Mouse (Mus musculus) heart, postnatal 0 days (tissue): ENCODE results near the gene Myd88.

Source experiments
- CTCF ChIP-seq: IDR thresholded peaks from 2 replicates; pipeline ENCODE4 v1.5.1; 2016; ENCODE audit warnings: antibody characterized with exemption, control low read depth, low read depth
- EP300 ChIP-seq: IDR thresholded peaks from 2 replicates; pipeline ENCODE4 v1.6.1; 2016; ENCODE audit warnings: antibody characterized with exemption, low read depth

- TF ChIP-seq CTCF (no peak), EP300 (no peak)
Observed at GRCm38 (mm10) chr9:119390214-119390613, 49.0 kb upstream of the Myd88 start.
